Mouse (Mus musculus): ENCODE data around the gene Dcbld1.

- no peak for TF ChIP-seq CTCF (IDR thresholded peaks at IDR 0.05; ENCODE audit: insufficient read depth, low read depth, low read length)
- TF ChIP-seq POLR2A (IDR thresholded peaks at IDR 0.05; ENCODE audit: insufficient read depth, low read depth, low read length), result no peak
Measured at GRCm38 (mm10) chr10:52368376-52368775, 135.0 kb downstream of the Dcbld1 start.
